Mouse (Mus musculus) hindbrain, embryonic 12.5 days (tissue): ENCODE measurements around the gene Wwox. TPM values are rescaled to one million over a fixed set of nuclear protein-coding genes. Genes with fewer than 3 reads are reported as not detected.

Experiments
- ATAC-seq: fragments of 200-750 bp; cut with Nextera tagmentation; 2 replicates; pipeline ENCODE4 v1.8.0; 2017; ENCODE audit warnings: moderate TSS enrichment; ENCODE audit not compliant: low FRiP score
- H3K27ac ChIP-seq: fragments of 300-500 bp; sonication (generic); 2 replicates; pipeline ENCODE4 v1.5.1; 2016; ENCODE audit warnings: mild to moderate bottlenecking
- H3K27me3 ChIP-seq: fragments of 300-500 bp; sonication (generic); 2 replicates; pipeline ENCODE4 v1.6.1; 2016; ENCODE audit warnings: mild to moderate bottlenecking
- H3K36me3 ChIP-seq: fragments of 300-500 bp; sonication (generic); 2 replicates; pipeline ENCODE4 v1.6.1; 2016; ENCODE audit warnings: mild to moderate bottlenecking
- H3K4me1 ChIP-seq: fragments of 300-500 bp; sonication (generic); 2 replicates; pipeline ENCODE4 v1.6.1; 2016
- H3K4me2 ChIP-seq: fragments of 300-500 bp; sonication (generic); replicated peaks from 2 replicates; pipeline ENCODE4 v1.6.1; 2016; ENCODE audit warnings: mild to moderate bottlenecking
- H3K4me3 ChIP-seq: fragments of 300-500 bp; sonication (generic); 2 replicates; pipeline ENCODE4 v1.5.1; 2016; ENCODE audit warnings: mild to moderate bottlenecking
- H3K9ac ChIP-seq: fragments of 300-500 bp; sonication (generic); 2 replicates; pipeline ENCODE4 v1.6.1; 2016; ENCODE audit warnings: mild to moderate bottlenecking, moderate library complexity
- H3K9me3 ChIP-seq: fragments of 300-500 bp; sonication (generic); replicated peaks from 2 replicates; pipeline ENCODE4 v1.6.1; 2016; ENCODE audit warnings: mild to moderate bottlenecking
- WGBS: fragments of 180-500 bp; shearing (Covaris S2); methylation state at CpG from one replicate; pipeline ENCODE4 v1.1.7; 2016; 5-methylcytosine and 5-hydroxymethylcytosine counted together
- polyA plus RNA-seq: library from polyadenylated mRNA; unstranded; fragments of >200 nt; fragmentation: Nextera tagmentation; extraction: Ambion mirVana; gene quantifications from 2 replicates; pipeline ENCODE4 v1.2.1, GENCODE M21; 2016

Gene Wwox
- polyA plus RNA-seq, 1 experiment from 2014 or later = 13.8 TPM

GRCm38 (mm10) chr8:115257417-115257816 lies 818.0 kb downstream of the Wwox start:
- H3K9me3 ChIP-seq = no peaks in the 10 kb centered on the region
- 87% methylated on average over 17 of the region's 17 CpGs for WGBS
- no peak overlapping the region for H3K9ac ChIP-seq
- no peaks in the 10 kb centered on the region for H3K36me3 ChIP-seq
- H3K27me3 ChIP-seq = peaks cover 3% of the 10 kb centered on the region; the same call in 1 of the 2 replicates
- peaks cover 5% of the 10 kb centered on the region; the same call in 1 of the 2 replicates for H3K4me1 ChIP-seq
- no peak overlapping the region for H3K4me3 ChIP-seq
- ATAC-seq = no peak
- H3K4me2 ChIP-seq = no peak overlapping the region
- H3K27ac ChIP-seq = no peak overlapping the region

GRCm38 (mm10) chr8:115259806-115260205 lies 820.4 kb downstream of the Wwox start:
- Histone ChIP-seq H3K27me3 (0 out of 2 replicates have a peak, but pooled peaks cover 3% of the 10 kb centered on the region), H3K4me1 (peaks cover 5% of the 10 kb centered on the region; the same call in 1 of the 2 replicates), H3K9ac (no peak overlapping the region), H3K4me3 (no peak overlapping the region), H3K9me3 (no peaks in the 10 kb centered on the region), H3K27ac (no peak overlapping the region), H3K4me2 (no peak overlapping the region), H3K36me3 (no peaks in the 10 kb centered on the region)
- WGBS = 52% methylated on average over 12 of the region's 12 CpGs
- ATAC-seq = no peak

GRCm38 (mm10) chr8:115267196-115267595 lies 827.7 kb downstream of the Wwox start:
- Histone ChIP-seq H3K27ac (no peak overlapping the region), H3K9me3 (no peaks in the 10 kb centered on the region), H3K4me1 (peaks cover 3% of the 10 kb centered on the region), H3K4me2 (no peak overlapping the region), H3K36me3 (no peaks in the 10 kb centered on the region), H3K4me3 (no peak overlapping the region), H3K9ac (no peak overlapping the region), H3K27me3 (no peaks in the 10 kb centered on the region)
- WGBS = 67% methylated on average over 11 of the region's 11 CpGs
- ATAC-seq = no peak

- H3K9me3 ChIP-seq = no peaks in the 10 kb centered on the region
- H3K27me3 ChIP-seq = no peaks in the 10 kb centered on the region
- H3K4me2 ChIP-seq = no peak overlapping the region
- WGBS = 41% methylated on average over 4 of the region's 4 CpGs
- no peak for ATAC-seq
- no peaks in the 10 kb centered on the region for H3K36me3 ChIP-seq
- no peak overlapping the region for H3K4me3 ChIP-seq
- H3K27ac ChIP-seq = no peak overlapping the region
- peaks cover 3% of the 10 kb centered on the region for H3K4me1 ChIP-seq
- no peak overlapping the region for H3K9ac ChIP-seq
Measured at GRCm38 (mm10) chr8:115269601-115270000, 830.1 kb downstream of the Wwox start.

- ATAC-seq = no peak
- Histone ChIP-seq H3K9me3 (no peaks in the 10 kb centered on the region), H3K9ac (no peak overlapping the region), H3K27me3 (no peaks in the 10 kb centered on the region), H3K27ac (no peak overlapping the region), H3K4me3 (no peak overlapping the region), H3K4me1 (peaks cover 3% of the 10 kb centered on the region), H3K4me2 (no peak overlapping the region), H3K36me3 (no peaks in the 10 kb centered on the region)
- 74% methylated on average over 6 of the region's 6 CpGs for WGBS
Measured at GRCm38 (mm10) chr8:115273976-115274375, 834.5 kb downstream of the Wwox start.

- no peaks in the 10 kb centered on the region for H3K27me3 ChIP-seq
- no peaks in the 10 kb centered on the region for H3K9me3 ChIP-seq
- no peaks in the 10 kb centered on the region for H3K4me1 ChIP-seq
- no peak for ATAC-seq
- H3K36me3 ChIP-seq = no peaks in the 10 kb centered on the region
- H3K4me2 ChIP-seq = no peak overlapping the region
- H3K4me3 ChIP-seq = no peak overlapping the region
- no peak overlapping the region for H3K27ac ChIP-seq
- WGBS = 66% methylated on average over 2 of the region's 2 CpGs
- H3K9ac ChIP-seq = no peak overlapping the region
Measured at GRCm38 (mm10) chr8:115276281-115276680, 836.8 kb downstream of the Wwox start.

GRCm38 (mm10) chr8:115278291-115278690 lies 838.8 kb downstream of the Wwox start:
- Histone ChIP-seq H3K4me3 (no peak overlapping the region), H3K27me3 (no peaks in the 10 kb centered on the region), H3K9me3 (no peaks in the 10 kb centered on the region), H3K36me3 (no peaks in the 10 kb centered on the region), H3K4me2 (no peak overlapping the region), H3K4me1 (no peaks in the 10 kb centered on the region), H3K9ac (no peak overlapping the region), H3K27ac (no peak overlapping the region)
- no peak for ATAC-seq
- 79% methylated on average over 5 of the region's 5 CpGs for WGBS

- H3K4me3 ChIP-seq = no peak overlapping the region
- no peaks in the 10 kb centered on the region for H3K27me3 ChIP-seq
- H3K9ac ChIP-seq = no peak overlapping the region
- H3K4me1 ChIP-seq = no peaks in the 10 kb centered on the region
- H3K27ac ChIP-seq = no peak overlapping the region
- WGBS = 46% methylated on average over 8 of the region's 8 CpGs
- H3K36me3 ChIP-seq = no peaks in the 10 kb centered on the region
- ATAC-seq = no peak
- H3K9me3 ChIP-seq = peaks cover 3% of the 10 kb centered on the region; the same call in 1 of the 2 replicates
- H3K4me2 ChIP-seq = no peak overlapping the region
Measured at GRCm38 (mm10) chr8:115290224-115290623, 850.8 kb downstream of the Wwox start.

- no peak overlapping the region for H3K4me3 ChIP-seq
- 70% methylated on average over 9 of the region's 9 CpGs for WGBS
- no peaks in the 10 kb centered on the region for H3K36me3 ChIP-seq
- H3K27ac ChIP-seq = no peak overlapping the region
- H3K27me3 ChIP-seq = no peaks in the 10 kb centered on the region
- no peak for ATAC-seq
- H3K4me2 ChIP-seq = no peak overlapping the region
- no peaks in the 10 kb centered on the region for H3K4me1 ChIP-seq
- H3K9me3 ChIP-seq = peaks cover 3% of the 10 kb centered on the region; the same call in 1 of the 2 replicates
- H3K9ac ChIP-seq = no peak overlapping the region
Measured at GRCm38 (mm10) chr8:115296760-115297159, 857.3 kb downstream of the Wwox start.

GRCm38 (mm10) chr8:115302484-115302883 lies 863.0 kb downstream of the Wwox start:
- Histone ChIP-seq H3K4me3 (no peak overlapping the region), H3K27me3 (no peaks in the 10 kb centered on the region), H3K27ac (no peak overlapping the region), H3K4me2 (no peak overlapping the region), H3K4me1 (peaks cover 14% of the 10 kb centered on the region), H3K9me3 (no peaks in the 10 kb centered on the region), H3K36me3 (no peaks in the 10 kb centered on the region), H3K9ac (no peak overlapping the region)
- 34% methylated on average over 7 of the region's 7 CpGs for WGBS
- no peak for ATAC-seq

- H3K36me3 ChIP-seq = no peaks in the 10 kb centered on the region
- H3K9me3 ChIP-seq = no peaks in the 10 kb centered on the region
- H3K4me2 ChIP-seq = no peak overlapping the region
- H3K27ac ChIP-seq = no peak overlapping the region
- H3K4me3 ChIP-seq = no peak overlapping the region
- WGBS = 63% methylated on average over 4 of the region's 4 CpGs
- no peaks in the 10 kb centered on the region for H3K27me3 ChIP-seq
- ATAC-seq = no peak
- H3K9ac ChIP-seq = no peak overlapping the region
- peaks cover 9% of the 10 kb centered on the region for H3K4me1 ChIP-seq
Measured at GRCm38 (mm10) chr8:115307412-115307811, 868.0 kb downstream of the Wwox start.

GRCm38 (mm10) chr8:115311003-115311402 lies 871.5 kb downstream of the Wwox start:
- no peaks in the 10 kb centered on the region for H3K36me3 ChIP-seq
- no peaks in the 10 kb centered on the region for H3K9me3 ChIP-seq
- H3K4me1 ChIP-seq = no peaks in the 10 kb centered on the region; the same call in 1 of the 2 replicates
- ATAC-seq = no peak
- no peak overlapping the region for H3K4me3 ChIP-seq
- WGBS = 91% methylated on average over 6 of the region's 6 CpGs
- H3K27ac ChIP-seq = no peak overlapping the region
- no peak overlapping the region for H3K4me2 ChIP-seq
- no peaks in the 10 kb centered on the region for H3K27me3 ChIP-seq
- no peak overlapping the region for H3K9ac ChIP-seq

GRCm38 (mm10) chr8:115312371-115312770 lies 872.9 kb downstream of the Wwox start:
- Histone ChIP-seq H3K9ac (no peak overlapping the region), H3K27me3 (no peaks in the 10 kb centered on the region), H3K36me3 (no peaks in the 10 kb centered on the region), H3K9me3 (no peaks in the 10 kb centered on the region), H3K27ac (no peak overlapping the region), H3K4me3 (no peak overlapping the region), H3K4me2 (no peak overlapping the region), H3K4me1 (no peaks in the 10 kb centered on the region)
- WGBS = 83% methylated on average over 2 of the region's 2 CpGs
- no peak for ATAC-seq
